Mouse (Mus musculus) megakaryocyte progenitor cell, adult 5-6 weeks (primary cell): ENCODE results near the gene Fance. TPM values are rescaled to one million over a fixed set of nuclear protein-coding genes. Genes with fewer than 3 reads are reported as not detected.

Experiments used
- ATAC-seq: replicated peaks from 2 replicates; pipeline ENCODE4 v1.8.0; 2016; ENCODE audit warnings: mild to moderate bottlenecking, moderate TSS enrichment, inconsistent platforms; ENCODE audit not compliant: poor library complexity
- total RNA-seq, 2 experiments: library from RNA; stranded (forward) in 1 of 2; stranded (reverse) in 1 of 2; fragments of 157-497, 149-512 nt in 1 of 2; fragments of 200-1000 nt in 1 of 2; gene quantifications; 2 replicates each; pipeline versions ENCODE4 v1.2.3 to v1.2.4; 2015 to 2017

Fance gene
- total RNA-seq, 2 experiments from 2014 or later: 11.0 to 34.8 TPM

DNA sequence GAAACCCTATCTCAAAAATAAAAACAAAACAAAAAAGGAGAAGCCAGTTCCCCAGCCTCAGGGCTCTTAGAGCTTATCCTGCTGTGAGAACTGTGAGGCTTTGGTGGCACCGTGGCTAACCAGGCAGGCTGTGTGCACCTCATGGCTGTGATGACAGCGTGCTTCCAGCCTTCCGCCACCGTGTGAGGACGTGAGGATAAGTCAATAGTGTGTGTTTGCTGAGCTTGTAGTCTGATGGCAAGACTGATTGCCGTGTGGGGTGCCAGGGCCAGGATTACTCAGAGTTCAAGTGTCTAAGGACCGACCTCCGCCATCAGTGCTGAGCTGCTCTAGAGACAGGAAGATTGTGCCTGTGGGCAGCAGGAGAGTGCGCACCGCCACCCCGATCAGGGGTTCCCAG is 22.6 kb upstream of the Fance start:
- 0 out of 2 replicates have a peak, but pooled peaks have one; percentile 9 for ATAC-seq

DNA sequence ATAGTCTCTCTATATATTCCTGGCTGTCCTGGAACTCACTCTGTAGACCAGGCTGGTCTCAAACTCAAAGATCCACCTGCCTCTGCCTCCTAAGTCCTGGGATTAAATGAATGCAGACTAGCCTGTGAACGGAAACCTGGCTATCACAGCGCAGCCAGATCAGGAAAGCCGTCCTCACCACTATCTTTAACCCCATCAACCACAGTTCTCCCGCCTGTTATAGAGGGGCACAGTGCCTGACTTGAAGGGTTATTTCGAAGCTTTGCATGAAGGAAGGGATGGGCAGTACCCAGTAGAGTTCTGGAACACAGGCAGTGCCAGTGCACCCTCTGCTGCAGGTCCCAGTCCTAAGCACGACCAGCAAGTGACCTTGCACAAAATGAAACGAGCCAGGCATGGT is 22.0 kb upstream of the Fance start:
- peak; percentile 22; the same call in 1 of the 2 replicates for ATAC-seq

DNA sequence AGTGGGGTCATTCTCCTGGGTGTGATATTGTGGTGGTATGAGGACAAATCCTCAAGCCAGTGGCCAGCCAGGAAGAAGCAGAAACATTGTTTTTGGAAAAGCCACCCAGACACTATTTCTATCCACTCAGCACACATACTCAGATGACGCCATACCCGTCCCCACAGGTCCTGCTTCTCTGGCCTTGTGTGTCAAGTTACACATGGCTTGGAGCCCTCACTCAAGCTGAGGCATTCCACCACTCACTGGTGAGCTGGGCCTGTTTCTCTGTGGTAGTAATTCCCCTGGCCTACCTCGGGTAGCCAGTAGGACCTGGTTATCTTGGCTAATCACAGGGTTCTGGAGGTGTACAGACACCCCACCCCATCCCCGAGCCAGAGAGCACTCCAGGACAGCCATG is 19.6 kb upstream of the Fance start:
- no peak for ATAC-seq

DNA sequence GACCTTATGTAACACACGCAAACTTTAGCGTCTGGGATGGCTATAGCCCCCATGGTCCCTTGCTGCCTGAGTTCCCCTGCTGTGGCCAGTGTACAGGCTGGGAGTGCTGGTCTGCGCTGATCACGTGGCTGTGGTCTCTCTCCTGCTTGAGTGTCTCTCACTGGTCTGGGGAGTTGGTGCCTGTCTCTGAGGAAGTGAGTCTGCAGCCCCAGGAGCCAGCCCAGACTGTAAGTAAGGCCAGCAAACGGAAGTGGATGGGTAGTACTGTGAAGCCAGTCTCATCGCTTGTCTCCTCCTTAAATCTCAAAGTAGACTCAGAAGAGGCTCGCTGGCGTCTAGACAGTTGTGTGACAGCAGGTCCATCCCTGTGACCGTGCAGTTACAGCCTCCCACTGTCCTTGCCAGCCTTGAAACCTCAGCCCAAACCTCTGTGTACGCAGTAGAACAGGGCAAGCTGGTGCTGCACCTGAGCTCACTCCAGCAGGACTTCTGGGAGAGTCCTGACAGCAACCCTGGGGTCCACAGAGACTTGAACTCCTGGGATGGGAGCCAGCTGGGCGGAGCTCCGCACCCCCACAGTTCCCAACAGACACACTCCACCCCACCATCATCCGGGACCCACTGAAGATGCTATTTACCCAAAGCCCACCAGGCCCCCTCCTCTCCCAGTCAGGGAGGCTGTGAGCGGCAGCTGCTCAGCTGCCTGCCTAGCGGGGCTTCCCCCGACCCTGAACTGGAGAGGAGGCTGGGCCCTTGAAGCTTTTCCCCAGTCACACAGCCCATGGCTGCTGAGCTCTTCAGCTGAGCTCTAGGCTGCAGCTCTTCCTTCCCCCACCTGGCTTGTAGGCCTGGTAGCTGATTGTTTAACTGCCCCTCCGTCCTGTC is 18.6 kb upstream of the Fance start:
- ATAC-seq: peak; percentile 74

DNA sequence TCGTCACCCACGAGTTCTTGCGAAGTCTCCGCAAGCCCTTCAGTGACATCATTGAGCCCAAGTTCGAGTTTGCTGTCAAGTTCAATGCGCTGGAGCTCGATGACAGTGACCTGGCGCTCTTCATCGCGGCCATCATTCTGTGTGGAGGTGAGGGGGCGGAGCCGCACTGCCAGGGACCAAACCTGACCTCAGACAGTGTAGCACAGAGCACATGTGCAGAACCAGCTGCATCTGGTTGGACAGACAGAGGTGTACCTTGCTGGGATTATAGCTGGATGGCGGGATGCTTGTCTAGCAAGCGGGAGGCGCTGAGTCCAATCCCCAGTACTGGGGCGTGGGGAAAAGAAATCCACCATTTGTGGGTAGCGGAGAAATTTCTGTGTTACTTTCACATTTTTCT is 14.4 kb upstream of the Fance start:
- ATAC-seq: no peak

DNA sequence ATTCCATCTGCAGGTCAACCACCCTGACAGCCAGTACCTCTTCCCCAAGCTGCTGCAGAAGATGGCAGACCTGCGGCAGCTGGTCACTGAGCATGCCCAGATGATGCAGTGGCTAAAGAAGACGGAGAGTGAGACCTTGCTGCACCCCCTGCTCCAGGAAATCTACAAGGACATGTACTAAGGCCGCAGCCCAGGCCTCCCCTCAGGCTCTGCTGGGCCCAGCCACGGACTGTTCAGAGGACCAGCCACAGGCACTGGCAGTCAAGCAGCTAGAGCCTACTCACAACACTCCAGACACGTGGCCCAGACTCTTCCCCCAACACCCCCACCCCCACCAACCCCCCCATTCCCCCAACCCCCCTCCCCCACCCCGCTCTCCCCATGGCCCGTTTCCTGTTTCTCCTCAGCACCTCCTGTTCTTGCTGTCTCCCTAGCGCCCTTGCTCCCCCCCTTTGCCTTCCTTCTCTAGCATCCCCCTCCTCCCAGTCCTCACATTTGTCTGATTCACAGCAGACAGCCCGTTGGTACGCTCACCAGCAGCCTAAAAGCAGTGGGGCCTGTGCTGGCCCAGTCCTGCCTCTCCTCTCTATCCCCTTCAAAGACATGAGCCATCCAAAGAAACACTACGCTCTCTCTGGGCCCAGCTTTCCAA is 13.5 kb upstream of the Fance start:
- ATAC-seq: no peak

DNA sequence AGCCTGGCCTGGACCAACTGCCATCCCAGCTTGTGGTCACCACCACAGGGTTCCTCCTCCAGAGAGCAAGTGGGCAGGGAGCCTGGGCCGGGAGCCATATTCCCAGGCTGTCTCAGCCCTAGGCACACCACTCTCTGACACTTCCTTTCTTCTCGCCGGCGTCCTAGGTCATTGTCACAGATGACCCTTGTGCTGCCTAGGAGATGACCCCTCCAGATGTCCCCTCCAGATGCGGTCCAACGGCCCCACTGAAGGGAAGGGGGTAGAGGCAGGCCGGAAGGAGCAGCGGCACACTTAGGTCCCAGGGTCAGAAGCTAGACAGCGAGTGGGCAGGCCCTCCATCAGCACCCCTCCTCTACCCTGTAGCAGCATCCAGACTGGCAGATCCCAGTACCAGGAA is 13.0 kb upstream of the Fance start:
- ATAC-seq: no peak

DNA sequence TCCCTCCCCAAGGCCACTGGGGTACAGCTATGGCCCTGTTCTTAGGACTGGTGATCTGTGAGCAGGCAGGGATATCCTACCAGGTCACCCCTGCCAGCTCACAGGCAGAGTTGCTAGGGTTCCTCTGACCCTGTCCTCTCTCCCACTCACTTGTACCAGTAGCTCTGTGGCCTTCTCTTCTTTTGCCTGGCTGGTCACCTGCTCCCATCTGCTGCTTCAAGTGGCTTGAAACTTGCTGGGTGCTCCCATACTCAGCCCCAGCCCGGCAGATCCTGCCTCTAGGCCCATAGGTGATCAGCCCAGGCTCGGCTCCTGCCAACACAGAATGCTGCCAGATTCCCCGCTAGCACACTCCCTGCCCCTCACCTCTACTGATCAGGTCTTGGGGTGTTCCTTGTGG is 12.5 kb upstream of the Fance start:
- ATAC-seq: no peak

DNA sequence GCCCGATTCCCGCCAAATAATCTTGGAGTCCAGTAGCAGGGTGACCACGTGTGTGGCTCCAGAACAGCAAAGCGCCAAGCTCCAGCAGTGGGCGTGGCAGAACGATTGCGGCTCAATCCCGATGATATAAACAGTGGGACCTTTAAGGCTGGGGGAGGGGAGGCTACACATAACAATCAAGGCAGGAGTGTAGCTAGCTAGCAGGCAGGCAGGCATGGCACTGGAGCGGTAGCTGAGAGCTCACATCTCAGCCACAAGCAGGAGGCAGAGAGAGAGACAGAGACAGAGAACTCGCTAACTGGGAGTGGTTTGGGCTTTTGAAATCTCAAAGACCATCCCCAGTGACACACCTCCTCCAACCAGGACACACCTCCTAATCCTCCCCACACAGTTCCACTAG is 8.1 kb upstream of the Fance start:
- ATAC-seq: no peak

DNA sequence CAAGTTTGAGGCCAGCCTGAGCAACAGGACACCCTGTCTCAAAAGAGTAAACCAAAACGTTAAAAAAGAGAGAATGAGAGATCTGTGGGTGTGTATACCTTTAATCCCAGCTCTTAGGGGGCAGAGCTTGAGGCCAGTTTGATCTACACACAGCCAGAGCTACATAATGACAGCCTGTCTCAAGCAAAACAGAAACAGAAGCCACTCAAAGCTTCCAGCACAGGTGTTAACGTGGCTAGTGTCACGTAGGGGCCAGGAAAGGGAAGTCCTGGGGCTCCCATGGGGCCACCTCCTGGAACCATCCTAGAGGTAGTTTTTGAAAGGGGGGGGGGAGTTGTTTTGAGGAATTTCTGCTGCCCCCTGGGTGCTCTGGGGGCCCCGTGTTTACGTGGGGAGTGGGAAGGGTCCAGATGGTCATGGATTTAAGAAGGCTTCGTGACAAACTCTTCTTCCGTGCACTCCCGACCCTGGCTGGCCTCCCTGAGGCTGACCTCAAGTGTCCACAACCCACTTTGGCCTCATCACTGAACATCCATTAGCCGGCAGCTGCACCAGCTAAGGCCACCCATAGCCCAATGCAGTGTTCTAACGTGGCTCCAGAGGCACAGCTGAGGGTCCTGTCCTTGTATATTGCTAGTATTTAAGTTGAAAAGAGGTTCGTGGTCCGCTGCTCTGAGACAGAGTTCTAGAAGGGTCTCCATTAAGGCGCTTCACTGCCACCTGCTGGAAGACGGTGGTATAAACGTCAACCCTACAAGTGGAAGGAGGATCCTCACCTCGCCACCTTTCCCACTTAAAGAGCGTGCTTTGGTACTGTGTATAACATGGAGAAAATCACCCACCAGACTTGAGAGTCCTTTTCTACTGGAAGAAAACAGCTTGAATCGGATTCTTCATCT is 4.8 kb upstream of the Fance start:
- peak; percentile 61 for ATAC-seq

DNA sequence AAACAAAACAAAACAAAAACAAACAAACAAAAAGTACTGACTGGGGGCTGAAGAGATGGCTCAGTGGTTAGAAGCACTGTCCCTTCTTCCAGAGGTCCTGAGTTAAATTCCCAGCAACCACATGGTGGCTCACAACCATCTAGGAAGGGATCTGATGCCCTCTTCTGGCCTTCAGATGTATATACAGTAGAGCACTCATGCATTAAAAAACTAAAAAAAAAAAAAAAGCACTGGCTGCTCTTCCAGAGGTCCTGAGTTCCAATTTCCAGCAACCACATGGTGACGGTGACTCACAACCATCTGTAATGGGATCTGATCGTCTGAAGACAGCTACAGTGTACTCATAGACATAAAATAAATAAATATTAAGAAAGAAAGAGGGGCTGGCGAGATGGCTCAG is 2.5 kb upstream of the Fance start:
- ATAC-seq: no peak

DNA sequence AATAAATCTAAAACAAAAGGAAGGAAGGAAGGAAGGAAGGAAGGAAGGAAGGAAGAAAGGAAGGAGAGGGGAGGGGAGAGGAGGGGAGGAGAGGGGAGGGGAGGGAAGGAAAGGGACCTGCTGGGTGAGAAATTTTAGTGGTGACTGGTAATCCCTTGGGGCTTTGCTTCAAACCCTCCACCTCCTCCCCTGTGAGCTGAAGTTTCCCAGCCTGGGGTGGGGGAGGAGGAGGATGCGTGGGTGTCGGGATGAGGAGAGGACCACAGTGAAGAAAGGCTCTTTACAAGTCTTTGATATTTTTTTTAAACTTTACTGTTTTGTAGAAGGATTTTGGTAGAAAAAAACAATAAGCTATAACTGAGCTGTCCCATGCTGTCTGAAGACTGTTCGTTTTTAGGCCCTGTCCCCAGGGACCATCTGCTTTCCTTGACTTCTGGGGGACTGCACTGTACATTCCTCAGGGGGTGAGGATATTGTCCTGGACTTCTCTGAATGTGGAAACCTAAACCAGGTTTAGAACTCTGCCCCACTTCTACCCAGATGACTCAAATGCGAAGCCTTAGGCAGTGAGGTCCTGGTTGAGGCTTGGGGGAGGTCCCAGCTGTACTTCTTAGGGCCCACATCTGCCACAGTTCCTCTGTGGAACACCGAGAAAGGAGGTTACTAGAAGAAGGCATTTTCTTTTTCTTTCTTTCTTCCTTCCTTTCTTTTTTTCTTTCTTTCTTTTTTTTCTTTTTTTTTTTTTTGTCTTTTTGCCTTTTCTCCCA is 1.8 kb upstream of the Fance start:
- no peak for ATAC-seq

DNA sequence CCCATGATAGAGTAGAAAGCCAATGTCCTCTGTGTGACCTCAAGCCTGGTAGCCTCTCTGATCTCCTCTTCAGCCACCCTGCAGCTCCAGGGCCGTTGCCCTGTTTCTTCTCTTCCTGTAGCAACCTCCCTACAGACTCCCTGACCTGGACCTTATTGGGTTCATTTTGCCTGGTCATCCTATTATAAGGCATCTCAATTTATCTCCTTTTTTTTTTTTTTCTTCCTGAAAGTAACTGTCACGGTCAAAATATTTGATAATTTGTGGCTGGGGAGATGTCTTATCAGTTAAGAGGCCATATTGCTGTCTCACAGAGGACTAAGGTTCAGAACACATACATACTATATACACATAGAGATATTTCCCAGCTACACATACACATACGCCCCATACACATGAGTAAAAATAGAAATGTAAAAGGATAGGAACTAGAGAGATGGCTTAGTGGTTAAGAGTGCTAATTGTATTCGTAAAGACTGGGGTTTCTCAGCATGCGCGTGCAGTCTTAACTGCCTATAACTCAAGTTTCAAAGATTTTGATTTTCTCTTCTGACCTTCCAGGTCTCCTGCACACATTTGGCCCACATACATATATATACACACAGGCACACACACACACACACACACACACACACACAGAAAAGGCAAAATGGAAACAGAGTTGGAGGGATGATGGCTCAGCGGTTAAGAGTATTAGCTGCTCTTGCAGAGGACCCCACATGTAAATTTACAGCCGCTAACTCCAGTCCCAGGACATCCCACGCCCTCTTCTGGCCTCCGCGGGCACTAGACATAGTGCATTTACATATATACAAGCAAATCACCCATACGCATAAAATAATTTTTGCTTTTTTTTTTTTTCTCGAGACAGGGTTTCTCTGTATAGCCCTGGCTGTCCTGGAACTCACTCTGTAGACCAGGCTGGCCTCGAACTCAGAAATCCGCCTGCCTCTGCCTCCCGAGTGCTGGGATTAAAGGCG is 797 bp upstream of the Fance start:
- peak; percentile 43 for ATAC-seq

DNA sequence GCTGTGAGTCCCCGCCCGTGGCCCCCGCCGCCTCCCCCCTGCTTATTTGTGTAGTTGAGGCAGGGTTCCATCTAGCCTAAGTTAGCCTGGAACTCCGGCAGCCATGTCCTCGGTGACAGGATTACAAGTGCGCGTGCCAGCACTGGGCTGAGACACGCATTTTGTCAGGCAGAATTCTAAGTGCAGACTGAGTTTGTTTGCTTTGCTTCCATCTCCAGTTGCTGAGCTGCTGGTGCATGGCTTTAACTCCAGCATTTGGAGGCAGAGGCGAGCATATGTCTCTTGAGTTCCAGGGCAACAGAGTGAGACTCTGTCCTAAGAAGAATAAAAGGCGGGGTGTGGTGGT is 534 bp downstream of the Fance start:
- no peak for ATAC-seq

DNA sequence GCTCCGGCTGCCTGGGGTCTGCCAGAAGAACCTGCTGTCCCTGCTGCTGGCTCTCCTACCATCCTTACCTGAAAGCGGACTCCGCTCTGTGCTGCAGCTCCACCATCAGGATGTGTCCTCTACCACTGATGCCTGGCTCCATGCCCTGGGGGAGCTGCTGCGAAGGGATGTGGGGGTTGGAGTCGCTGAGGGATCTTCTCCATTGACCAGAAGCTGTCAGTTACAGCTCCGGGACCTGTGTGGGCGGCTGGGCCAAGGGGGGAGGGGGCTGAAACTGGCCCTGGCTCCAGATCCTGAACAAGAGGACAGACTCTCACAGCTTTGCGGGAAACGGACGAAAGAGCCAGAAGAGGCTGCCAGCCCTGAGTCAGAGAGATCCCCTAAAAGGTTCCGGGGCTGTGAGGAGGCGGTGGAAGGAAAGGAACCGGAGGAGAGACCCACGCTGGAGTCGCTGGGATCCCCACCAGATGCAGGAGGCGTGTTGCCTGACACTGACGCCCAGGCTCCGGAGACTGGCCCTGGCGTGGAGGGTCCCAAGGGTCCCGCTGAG is 2.4 kb downstream of the Fance start:
- ATAC-seq: no peak

DNA sequence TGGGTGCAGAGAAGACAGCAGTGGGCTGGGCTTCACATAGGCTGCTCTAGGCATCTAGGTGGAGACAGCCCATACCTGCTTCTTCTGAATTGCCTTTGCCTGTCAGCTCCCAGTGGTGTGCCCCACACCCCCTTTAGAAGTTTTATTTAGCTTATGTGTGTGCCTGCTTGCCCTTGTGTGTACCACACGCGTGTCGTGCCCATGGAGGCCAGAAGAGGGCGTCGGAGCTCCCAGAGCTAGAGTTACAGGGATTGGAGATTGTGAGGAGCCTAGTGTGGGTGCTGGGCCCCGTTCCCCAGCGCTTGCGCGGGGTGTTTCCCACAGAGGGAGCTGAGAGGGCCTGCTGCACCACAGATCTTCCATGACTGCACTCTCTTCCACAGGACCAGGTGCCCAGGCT is 3.2 kb downstream of the Fance start:
- no peak for ATAC-seq

DNA sequence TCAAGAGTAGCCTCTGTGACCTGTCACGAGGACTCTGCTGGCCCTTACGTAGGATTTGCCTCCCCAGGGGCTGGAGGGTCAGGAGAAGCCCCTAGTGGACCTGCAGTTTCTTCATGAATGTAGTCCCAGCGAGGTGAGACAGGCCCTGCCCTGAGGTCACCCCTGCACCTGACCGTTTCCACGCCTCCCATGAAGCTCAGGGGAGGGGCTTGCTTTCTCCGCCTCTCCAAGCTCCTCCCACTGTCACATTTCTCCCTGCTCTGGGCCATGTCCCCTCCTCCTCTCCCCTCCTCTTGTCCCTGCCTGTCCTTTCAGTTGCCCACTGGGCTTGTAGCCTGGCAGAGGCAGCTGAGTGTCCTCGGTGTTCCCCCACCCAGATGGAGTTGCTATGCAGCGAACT is 3.8 kb downstream of the Fance start:
- no peak for ATAC-seq

DNA sequence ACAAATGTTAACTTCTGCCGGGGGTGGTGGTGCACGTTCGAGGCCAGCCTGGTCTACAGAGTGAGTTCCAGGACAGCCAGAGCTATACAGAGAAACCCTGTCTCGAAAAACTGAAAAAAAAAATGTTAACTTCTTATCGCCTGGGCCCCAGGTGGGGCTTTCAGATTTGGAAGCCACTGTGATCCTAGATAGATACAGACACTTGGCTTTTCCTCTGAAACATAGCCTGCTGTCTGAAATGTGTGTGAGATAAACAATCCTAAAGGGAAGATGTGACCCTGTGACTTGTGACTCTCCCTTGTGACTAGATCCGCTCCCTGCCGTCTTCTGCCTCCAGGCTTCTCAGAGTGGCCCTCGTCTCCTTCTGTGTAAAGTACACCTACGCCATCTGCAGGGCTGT is 4.4 kb downstream of the Fance start:
- ATAC-seq: peak; percentile 21

DNA sequence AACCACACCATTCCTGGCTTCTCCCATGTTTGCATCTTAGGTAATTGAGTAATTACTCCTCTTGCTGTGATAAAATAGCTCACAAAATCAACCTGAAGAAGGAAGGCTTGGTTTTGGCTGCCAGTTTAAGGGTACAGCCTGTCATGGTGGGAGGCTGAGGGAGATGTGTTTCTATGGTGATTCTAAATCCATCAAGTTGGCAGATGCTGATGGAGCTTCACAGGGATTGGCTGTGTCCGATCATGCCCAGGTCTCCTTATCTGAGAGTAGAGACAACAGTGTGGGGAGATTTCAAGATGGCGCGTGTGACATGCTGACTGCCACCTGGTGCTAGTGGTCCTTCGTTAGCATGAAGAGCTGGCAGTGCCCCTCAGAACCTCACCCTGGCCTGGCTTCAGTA is 8.4 kb downstream of the Fance start:
- no peak for ATAC-seq
